ENCODE assay signal across 8 mouse cellular contexts in the genomic region with DNA sequence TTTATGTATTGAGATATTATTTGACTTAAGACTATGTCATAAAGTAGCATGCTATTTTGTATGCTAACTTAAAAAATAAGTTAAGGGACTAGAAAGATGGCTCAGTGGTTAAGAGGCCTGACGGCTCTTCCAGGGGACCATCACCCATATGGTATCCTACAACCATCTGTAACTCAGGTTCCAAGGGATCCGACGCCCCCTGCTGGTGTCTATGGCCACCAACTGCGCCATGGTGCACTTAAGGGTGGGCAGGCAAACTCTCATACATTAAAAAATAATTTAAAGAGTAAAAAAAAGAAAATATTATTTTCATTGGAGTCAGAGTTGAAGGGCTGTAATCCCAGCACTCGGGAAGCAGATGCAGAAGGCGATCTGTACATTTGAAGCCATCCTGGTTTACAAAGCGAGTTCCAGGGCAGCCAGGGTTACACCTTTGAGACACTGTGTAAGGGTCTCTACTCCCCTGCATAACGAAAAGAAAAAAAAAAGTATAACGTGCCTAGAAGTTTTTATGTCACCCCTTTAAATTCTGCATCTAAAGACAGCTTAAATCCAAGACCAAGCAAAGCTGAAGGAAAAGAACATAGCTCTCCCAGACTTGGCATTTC. TPM values are rescaled to one million over a fixed set of nuclear protein-coding genes. Genes with fewer than 3 reads are reported as not detected.
A peak's percentile ranks its signal among the peaks of the same experiment; 100 is the strongest.
DNase-seq lines count a peak whose midpoint lies in the region; ATAC-seq and TF ChIP-seq lines count a peak whose summit lies in the region.

No protein-coding gene starts in this region.

- peak overlapping the region; percentile 10; the same call in 1 of the 2 replicates for H3K9ac ChIP-seq in forebrain, embryonic 15.5 days (replicated peaks)
- H3K9ac ChIP-seq in limb, embryonic 15.5 days: no peak overlapping the region

- H3K4me3 ChIP-seq in left cerebral cortex, adult 2 months: peak overlapping the region; percentile 87
- peak overlapping the region; percentile 58 for H3K4me3 ChIP-seq in forebrain, embryonic 15.5 days
- H3K4me3 ChIP-seq in limb, embryonic 15.5 days: peak overlapping the region; percentile 73

- WGBS in forebrain, embryonic 15.5 days: 16% methylated on average over 9 of the region's 9 CpGs
- WGBS in limb, embryonic 15.5 days: 20% methylated on average over 9 of the region's 9 CpGs

- H3K4me1 ChIP-seq in forebrain, embryonic 15.5 days: peaks cover 29% of the 10 kb centered on the region
- peaks cover 32% of the 10 kb centered on the region for H3K4me1 ChIP-seq in limb, embryonic 15.5 days

- no peaks in the 10 kb centered on the region for H3K27me3 ChIP-seq in forebrain, embryonic 15.5 days
- H3K27me3 ChIP-seq in limb, embryonic 15.5 days: no peaks in the 10 kb centered on the region
- no peaks in the 10 kb centered on the region for H3K27me3 ChIP-seq in splenic B cell, adult 2 months (ENCODE audit: control insufficient read depth, insufficient read depth, low read length, poor library complexity, severe bottlenecking)

- intact Hi-C loops in left cerebral cortex, adult 2 months (cut with DNase I): no loop called here
- intact Hi-C loops in left cerebral cortex, postnatal 14 days (cut with DNase I): no loop called here
- intact Hi-C loops in left cerebral cortex, postnatal 10 days (cut with DNase I): no loop called here

- H3K9me3 ChIP-seq in forebrain, embryonic 15.5 days: no peaks in the 10 kb centered on the region
- H3K9me3 ChIP-seq in limb, embryonic 15.5 days: no peaks in the 10 kb centered on the region

- no peak overlapping the region for H3K27ac ChIP-seq in left cerebral cortex, adult 2 months
- H3K27ac ChIP-seq in forebrain, embryonic 15.5 days (replicated peaks): 0 out of 2 replicates have a peak overlapping the region, but pooled peaks have one; percentile 37
- H3K27ac ChIP-seq in limb, embryonic 15.5 days: no peak overlapping the region

- DNase-seq in left cerebral cortex, adult 2 months (ENCODE audit: extremely low spot score in 1 of 2, low spot score in 2 of 2): no peak
- DNase-seq in left cerebral cortex, postnatal 14 days (ENCODE audit: low spot score in 2 of 2): no peak
- peak; percentile 61 for DNase-seq in NIH3T3 (ENCODE audit: low read depth)
- DNase-seq in splenic B cell, adult 2 months (ENCODE audit: low read depth, low spot score): peak; percentile 36
- no peak for DNase-seq in left cerebral cortex, postnatal 10 days (ENCODE audit: extremely low spot score in 1 of 2, low spot score in 2 of 2)
- DNase-seq in gastrocnemius, adult 18-20 months (ENCODE audit: low spot score): no peak

- peak overlapping the region; percentile 90 for H3K4me2 ChIP-seq in forebrain, embryonic 15.5 days (replicated peaks)
- peak overlapping the region; percentile 79 for H3K4me2 ChIP-seq in limb, embryonic 15.5 days

- H3K36me3 ChIP-seq in forebrain, embryonic 15.5 days: no peaks in the 10 kb centered on the region
- no peaks in the 10 kb centered on the region for H3K36me3 ChIP-seq in limb, embryonic 15.5 days
- H3K36me3 ChIP-seq in splenic B cell, adult 2 months (ENCODE audit: control insufficient read depth, insufficient read depth, low read length, poor library complexity, severe bottlenecking): no peaks in the 10 kb centered on the region

- ATAC-seq in forebrain, embryonic 15.5 days (replicated peaks): peak; percentile 33
- peak; percentile 15; the same call in 1 of the 2 replicates for ATAC-seq in limb, embryonic 15.5 days (ENCODE audit: insufficient number of reproducible peaks, low FRiP score, low TSS enrichment, low read depth)

- TF ChIP-seq CTCF in left cerebral cortex, adult 2 months (IDR thresholded peaks at IDR 0.05): peak; percentile 38

RNA-seq across cellular contexts. Expression of a gene that starts 0.4 kb away (rescaled TPM):
- total RNA-seq in left cerebral cortex, adult 2 months (2021): 10 to 100 TPM; 13.9 to 15.6 TPM
- total RNA-seq in left cerebral cortex, postnatal 14 days (2021): 10 to 100 TPM in 1 of 2 experiments, 1 to 10 TPM in 1; 9.9 to 12.5 TPM
- polyA plus RNA-seq in forebrain, embryonic 15.5 days (2015; fragmentation: Nextera tagmentation; extraction: Ambion mirVana): 3.0 and 4.1 TPM in 2 replicates
- polyA plus RNA-seq in limb, embryonic 15.5 days (2015; fragmentation: Nextera tagmentation; extraction: Ambion mirVana): 10.4 and 11.9 TPM in 2 replicates
- 10 to 100 TPM; 10.6 to 11.5 TPM for total RNA-seq in left cerebral cortex, postnatal 10 days (2021)
- total RNA-seq in gastrocnemius, adult 18-20 months (2021): 10 to 100 TPM; 16.5 to 16.9 TPM

Comparison
In these comparisons a context has a peak if more than half of its experiments do, and no peak if none do; other contexts are left out.
1. DNase-seq: peak in NIH3T3 (single experiment) and splenic B cell, adult 2 months (single experiment); none in left cerebral cortex, adult 2 months (0 of 2), left cerebral cortex, postnatal 14 days (0 of 2), left cerebral cortex, postnatal 10 days (0 of 2) and gastrocnemius, adult 18-20 months (single experiment).
2. Peak in every context shown above with its lines, with median percentiles within 50 percentile points of each other: H3K4me3 ChIP-seq.